ENCODE assay signal across 28 mouse cellular contexts in the genomic region with DNA sequence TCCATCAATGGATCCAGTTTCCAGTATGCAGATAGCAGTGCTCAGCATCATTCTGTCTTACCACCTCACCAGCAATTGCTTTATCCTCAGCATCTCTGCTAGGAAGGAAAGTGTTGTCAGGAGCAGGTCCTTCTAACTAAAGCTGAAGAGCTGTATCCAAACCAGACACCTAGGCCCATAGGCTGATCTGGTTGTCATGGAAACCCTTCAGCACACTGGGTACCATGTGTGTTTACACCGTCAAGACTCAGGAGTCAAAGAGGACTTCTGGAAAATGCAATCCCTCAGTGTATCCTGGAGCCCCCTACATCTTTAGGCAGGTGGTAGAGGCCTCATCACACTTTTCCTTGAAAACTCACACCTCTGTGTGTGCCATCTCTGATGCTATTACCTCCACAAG.
DNase-seq lines count a peak whose midpoint lies in the region; ATAC-seq and TF ChIP-seq lines count a peak whose summit lies in the region.
"Had no signal": no experiment of that assay in that cellular context is flagged by ENCODE, and none has a peak within 500 bp of the region (broad histone marks: within the 10 kb centered on the region; RNA-seq: fewer than 3 reads in every experiment).

No protein-coding gene starts in this region.

- 80% methylated on average over 1 of the region's 1 CpGs for WGBS in heart, embryonic 10.5 days
- 31% methylated on average over 1 of the region's 1 CpGs for WGBS in hindbrain, postnatal 0 days
- WGBS in hindbrain, embryonic 14.5 days = 50% methylated on average over 1 of the region's 1 CpGs
- WGBS in midbrain, postnatal 0 days = 26% methylated on average over 1 of the region's 1 CpGs
- 56% methylated on average over 1 of the region's 1 CpGs for WGBS in midbrain, embryonic 11.5 days

- DNase-seq in heart, embryonic 10.5 days (ENCODE audit: low spot score) = peak; percentile 24
- no peak for DNase-seq in heart, adult 11 months
- peak; percentile 53 for DNase-seq in hindbrain, postnatal 0 days (ENCODE audit: low spot score)
- DNase-seq in hindbrain, embryonic 14.5 days (ENCODE audit: low spot score) = no peak
- peak; percentile 46 for DNase-seq in midbrain, postnatal 0 days (ENCODE audit: low spot score)
- no peak for DNase-seq in midbrain, embryonic 11.5 days (ENCODE audit: low spot score, missing footprints)
- no peak for DNase-seq in right cerebral cortex, postnatal 25 days
- DNase-seq: adrenal gland, adult 2 months; adrenal gland, postnatal 14 days; cerebellum, adult 18-20 months; cerebellum, adult 9-10 months; cerebellum, postnatal 14 days; forebrain, postnatal 0 days; gastrocnemius, adult 2 months; gastrocnemius, postnatal 14 days; heart, adult 18-20 months; heart, postnatal 14 days; heart, postnatal 4 days; kidney, adult 11 months; kidney, adult 8-10 months had no signal

- H3K36me3 ChIP-seq in heart, embryonic 10.5 days = no peaks in the 10 kb centered on the region
- no peaks in the 10 kb centered on the region for H3K36me3 ChIP-seq in hindbrain, postnatal 0 days (ENCODE audit: insufficient read depth, low read length)
- no peaks in the 10 kb centered on the region for H3K36me3 ChIP-seq in hindbrain, embryonic 14.5 days (replicated peaks; ENCODE audit: control insufficient read depth, insufficient read depth)
- H3K36me3 ChIP-seq in midbrain, postnatal 0 days (ENCODE audit: insufficient read depth, low read length) = no peaks in the 10 kb centered on the region
- no peaks in the 10 kb centered on the region for H3K36me3 ChIP-seq in midbrain, embryonic 11.5 days (ENCODE audit: control insufficient read depth, insufficient read depth, low read length)
- H3K36me3 ChIP-seq: embryonic facial prominence, embryonic 10.5 days; embryonic facial prominence, embryonic 13.5 days; forebrain, embryonic 12.5 days; heart, embryonic 13.5 days; hindbrain, embryonic 15.5 days had no signal

- H3K4me3 ChIP-seq in heart, embryonic 10.5 days = no peak overlapping the region
- no peak overlapping the region for H3K4me3 ChIP-seq in hindbrain, postnatal 0 days (ENCODE audit: low read length)
- H3K4me3 ChIP-seq in hindbrain, embryonic 14.5 days (replicated peaks; ENCODE audit: low read length) = no peak overlapping the region
- no peak overlapping the region for H3K4me3 ChIP-seq in midbrain, postnatal 0 days (ENCODE audit: low read depth, low read length)
- no peak overlapping the region for H3K4me3 ChIP-seq in midbrain, embryonic 11.5 days (ENCODE audit: low read depth, low read length)
- H3K4me3 ChIP-seq: embryonic facial prominence, embryonic 10.5 days; embryonic facial prominence, embryonic 13.5 days; erythroblast, embryonic 14.5 days; forebrain, embryonic 12.5 days; gastrocnemius, adult 2 months; heart, embryonic 13.5 days; hindbrain, embryonic 15.5 days had no signal

- no peak overlapping the region for H3K9ac ChIP-seq in hindbrain, postnatal 0 days (replicated peaks; ENCODE audit: low read length)
- H3K9ac ChIP-seq in hindbrain, embryonic 14.5 days = no peak overlapping the region
- H3K9ac ChIP-seq in midbrain, postnatal 0 days (replicated peaks; ENCODE audit: low read length, poor library complexity, severe bottlenecking) = no peak overlapping the region
- H3K9ac ChIP-seq in midbrain, embryonic 11.5 days (ENCODE audit: low read length) = no peak overlapping the region
- H3K9ac ChIP-seq: embryonic facial prominence, embryonic 13.5 days; forebrain, embryonic 12.5 days; forebrain, postnatal 0 days; heart, embryonic 13.5 days; hindbrain, embryonic 15.5 days had no signal

- no peaks in the 10 kb centered on the region for H3K4me1 ChIP-seq in heart, embryonic 10.5 days
- peaks cover 3% of the 10 kb centered on the region; the same call in 1 of the 2 replicates for H3K4me1 ChIP-seq in hindbrain, postnatal 0 days (ENCODE audit: insufficient read depth, low read length)
- peaks cover 3% of the 10 kb centered on the region for H3K4me1 ChIP-seq in hindbrain, embryonic 14.5 days (replicated peaks; ENCODE audit: control insufficient read depth, insufficient read depth, low read length)
- peaks cover 3% of the 10 kb centered on the region; the same call in 1 of the 2 replicates for H3K4me1 ChIP-seq in midbrain, postnatal 0 days (ENCODE audit: insufficient read depth, low read length)
- peaks cover 7% of the 10 kb centered on the region; the same call in 1 of the 2 replicates for H3K4me1 ChIP-seq in midbrain, embryonic 11.5 days (ENCODE audit: control insufficient read depth, insufficient read depth, low read length)
- H3K4me1 ChIP-seq: embryonic facial prominence, embryonic 10.5 days; embryonic facial prominence, embryonic 13.5 days; heart, embryonic 13.5 days had no signal

- ATAC-seq in hindbrain, postnatal 0 days = no peak
- ATAC-seq in hindbrain, embryonic 14.5 days (ENCODE audit: low FRiP score) = no peak
- no peak for ATAC-seq in midbrain, postnatal 0 days (ENCODE audit: low FRiP score)
- ATAC-seq in midbrain, embryonic 11.5 days (ENCODE audit: low FRiP score) = no peak
- ATAC-seq: CD4-positive, CD25-positive, alpha-beta regulatory T cell, adult 4 months; forebrain, postnatal 0 days; inflammation-experienced regulatory T-cells, adult 6 months had no signal

- H3K27me3 ChIP-seq in heart, embryonic 10.5 days (ENCODE audit: insufficient read depth, poor library complexity, severe bottlenecking) = no peaks in the 10 kb centered on the region
- H3K27me3 ChIP-seq in hindbrain, postnatal 0 days (ENCODE audit: insufficient read depth, low read length) = no peaks in the 10 kb centered on the region
- no peaks in the 10 kb centered on the region for H3K27me3 ChIP-seq in hindbrain, embryonic 14.5 days (ENCODE audit: control insufficient read depth, insufficient read depth, low read length)
- no peaks in the 10 kb centered on the region for H3K27me3 ChIP-seq in midbrain, postnatal 0 days (ENCODE audit: insufficient read depth, low read length)
- peaks cover 2% of the 10 kb centered on the region; the same call in 1 of the 2 replicates for H3K27me3 ChIP-seq in midbrain, embryonic 11.5 days (ENCODE audit: control insufficient read depth, insufficient read depth, low read length)
- H3K27me3 ChIP-seq: embryonic facial prominence, embryonic 13.5 days; heart, embryonic 13.5 days; hindbrain, embryonic 15.5 days had no signal

- TF ChIP-seq CTCF in hindbrain, postnatal 0 days (IDR thresholded peaks at IDR 0.05; ENCODE audit: low read depth) = no peak
- no peak for TF ChIP-seq CTCF in midbrain, postnatal 0 days (IDR thresholded peaks at IDR 0.05)

- H3K4me2 ChIP-seq in hindbrain, postnatal 0 days (ENCODE audit: low read depth, low read length) = no peak overlapping the region
- no peak overlapping the region for H3K4me2 ChIP-seq in hindbrain, embryonic 14.5 days (replicated peaks)
- no peak overlapping the region for H3K4me2 ChIP-seq in midbrain, postnatal 0 days (ENCODE audit: low read depth, low read length, poor library complexity, severe bottlenecking)
- no peak overlapping the region for H3K4me2 ChIP-seq in midbrain, embryonic 11.5 days
- H3K4me2 ChIP-seq: embryonic facial prominence, embryonic 13.5 days; forebrain, embryonic 12.5 days; heart, embryonic 13.5 days; hindbrain, embryonic 15.5 days had no signal

- H3K9me3 ChIP-seq in heart, embryonic 10.5 days = no peaks in the 10 kb centered on the region
- no peaks in the 10 kb centered on the region for H3K9me3 ChIP-seq in hindbrain, postnatal 0 days (ENCODE audit: low read length)
- no peaks in the 10 kb centered on the region for H3K9me3 ChIP-seq in hindbrain, embryonic 14.5 days (ENCODE audit: control insufficient read depth, low read length)
- H3K9me3 ChIP-seq in midbrain, postnatal 0 days (ENCODE audit: low read length) = no peaks in the 10 kb centered on the region
- no peaks in the 10 kb centered on the region for H3K9me3 ChIP-seq in midbrain, embryonic 11.5 days (ENCODE audit: control insufficient read depth, low read length)
- H3K9me3 ChIP-seq: embryonic facial prominence, embryonic 10.5 days; embryonic facial prominence, embryonic 13.5 days; forebrain, embryonic 12.5 days; heart, embryonic 13.5 days; hindbrain, embryonic 15.5 days had no signal

- no peak overlapping the region for H3K27ac ChIP-seq in heart, embryonic 10.5 days
- H3K27ac ChIP-seq in hindbrain, postnatal 0 days = no peak overlapping the region
- H3K27ac ChIP-seq in hindbrain, embryonic 14.5 days = no peak overlapping the region
- H3K27ac ChIP-seq in midbrain, postnatal 0 days (ENCODE audit: low read depth, low read length) = no peak overlapping the region
- H3K27ac ChIP-seq in midbrain, embryonic 11.5 days (ENCODE audit: low read depth, low read length) = no peak overlapping the region
- H3K27ac ChIP-seq: embryonic facial prominence, embryonic 10.5 days; embryonic facial prominence, embryonic 13.5 days; forebrain, embryonic 12.5 days; gastrocnemius, adult 2 months; heart, embryonic 13.5 days; hindbrain, embryonic 15.5 days had no signal

Comparison
In these comparisons a context has a peak if more than half of its experiments do, and no peak if none do; other contexts are left out.
1. DNase-seq: peak in heart, embryonic 10.5 days (single experiment), hindbrain, postnatal 0 days (single experiment) and midbrain, postnatal 0 days (single experiment); none in heart, adult 11 months (single experiment), hindbrain, embryonic 14.5 days (single experiment), midbrain, embryonic 11.5 days (single experiment) and right cerebral cortex, postnatal 25 days (single experiment).